Mouse (Mus musculus): Measurements from ENCODE around the gene Prmt9.

The Prmt9 gene

GRCm38 (mm10) chr8:77534358-77534992, 14.7 kb upstream of the Prmt9 start:
- DNase-seq (ENCODE audit: low spot score in 2 of 2): no peak

GRCm38 (mm10) chr8:77535026-77535595, 14.1 kb upstream of the Prmt9 start:
- DNase-seq (ENCODE audit: low spot score in 2 of 2): no peak

GRCm38 (mm10) chr8:77536821-77537220, 12.4 kb upstream of the Prmt9 start:
- DNase-seq (ENCODE audit: low spot score in 2 of 2): no peak

- no peak for DNase-seq (ENCODE audit: low spot score in 2 of 2)
Observed at GRCm38 (mm10) chr8:77538256-77538655, 10.9 kb upstream of the Prmt9 start.

- no peak for DNase-seq (ENCODE audit: low spot score in 2 of 2)
Observed at GRCm38 (mm10) chr8:77543152-77543777, 5.9 kb upstream of the Prmt9 start.

GRCm38 (mm10) chr8:77544428-77544827, 4.8 kb upstream of the Prmt9 start:
- no peak for DNase-seq (ENCODE audit: low spot score in 2 of 2)

GRCm38 (mm10) chr8:77545616-77546015, 3.6 kb upstream of the Prmt9 start:
- no peak for DNase-seq (ENCODE audit: low spot score in 2 of 2)

GRCm38 (mm10) chr8:77549881-77550580, 834 bp downstream of the Prmt9 start:
- no peak for DNase-seq (ENCODE audit: low spot score in 2 of 2)

GRCm38 (mm10) chr8:77552491-77552890, 3.3 kb downstream of the Prmt9 start:
- DNase-seq (ENCODE audit: low spot score in 2 of 2): no peak

- DNase-seq (ENCODE audit: low spot score in 2 of 2): no peak
Observed at GRCm38 (mm10) chr8:77561441-77561840, 12.2 kb downstream of the Prmt9 start.

- DNase-seq (ENCODE audit: low spot score in 2 of 2): no peak
Observed at GRCm38 (mm10) chr8:77574229-77574628, 25.0 kb downstream of the Prmt9 start.

GRCm38 (mm10) chr8:77577674-77578073, 28.5 kb downstream of the Prmt9 start:
- DNase-seq (ENCODE audit: low spot score in 2 of 2): no peak

GRCm38 (mm10) chr8:77584174-77584573, 35.0 kb downstream of the Prmt9 start:
- DNase-seq (ENCODE audit: low spot score in 2 of 2): no peak

- DNase-seq (ENCODE audit: low spot score in 2 of 2): no peak
Observed at GRCm38 (mm10) chr8:77609621-77610020, 60.4 kb downstream of the Prmt9 start.

GRCm38 (mm10) chr8:77610374-77610969, 61.3 kb downstream of the Prmt9 start, which contains the start of gene Tmem184c:
Gene Tmem184c (minus strand): TSS chr8:77610698.
- DNase-seq (ENCODE audit: low spot score in 2 of 2): peak; percentile 96 to 99

GRCm38 (mm10) chr8:77617916-77618315, 68.7 kb downstream of the Prmt9 start:
- peak; percentile 43 to 64 for DNase-seq (ENCODE audit: low spot score in 2 of 2)

- DNase-seq (ENCODE audit: low spot score in 2 of 2): no peak
Observed at GRCm38 (mm10) chr8:77623677-77624209, 74.5 kb downstream of the Prmt9 start.

- DNase-seq (ENCODE audit: low spot score in 2 of 2): peak; percentile 72 to 88
Observed at GRCm38 (mm10) chr8:77629858-77630537, 80.8 kb downstream of the Prmt9 start.

GRCm38 (mm10) chr8:77630691-77631090, 81.5 kb downstream of the Prmt9 start:
- DNase-seq (ENCODE audit: low spot score in 2 of 2): no peak

Data from urinary bladder, postnatal 4 days (tissue).